Mouse (Mus musculus): ENCODE results near the gene Lst1. TPM values are rescaled to one million over a fixed set of nuclear protein-coding genes. Genes with fewer than 3 reads are reported as not detected.

The Lst1 gene
- polyA plus RNA-seq, 1 experiment from 2014 or later: 7.3 TPM

Small RNAs within 50 kb of the gene (microRNA-seq; reads per million reads assigned to microRNA genes)
- not detected for gene Mir6973a
- not detected for gene Mir6974

Other genes starting within 250 kb of the Lst1 start
- 0.45 and 0.74 TPM in 2 replicates for gene Hspa1b, start 229.2 kb downstream of the Lst1 start, polyA plus RNA-seq (2015; fragmentation: Nextera tagmentation; extraction: Ambion mirVana)
- gene Gm20481, start 218.5 kb downstream of the Lst1 start, polyA plus RNA-seq (2015; fragmentation: Nextera tagmentation; extraction: Ambion mirVana): not detected in 2 replicates
- gene Hspa1a, start 216.3 kb downstream of the Lst1 start, polyA plus RNA-seq (2015; fragmentation: Nextera tagmentation; extraction: Ambion mirVana): 15.3 and 18.1 TPM in 2 replicates
- 1.4 and 1.6 TPM in 2 replicates for gene Hspa1l, start 215.7 kb downstream of the Lst1 start, polyA plus RNA-seq (2015; fragmentation: Nextera tagmentation; extraction: Ambion mirVana)
- gene Lsm2, start 206.6 kb downstream of the Lst1 start, polyA plus RNA-seq (2015; fragmentation: Nextera tagmentation; extraction: Ambion mirVana): 106 and 113 TPM in 2 replicates
- 50.7 and 61.7 TPM in 2 replicates for gene Vars, start 187.5 kb downstream of the Lst1 start, polyA plus RNA-seq (2015; fragmentation: Nextera tagmentation; extraction: Ambion mirVana)
- 0.08 and 0.19 TPM in 2 replicates for gene Vwa7, start 171.9 kb downstream of the Lst1 start, polyA plus RNA-seq (2015; fragmentation: Nextera tagmentation; extraction: Ambion mirVana)
- 1.7 TPM in 2 replicates for gene Sapcd1, start 160.4 kb downstream of the Lst1 start, polyA plus RNA-seq (2015; fragmentation: Nextera tagmentation; extraction: Ambion mirVana)
- 1.8 and 2.5 TPM in 2 replicates for gene Msh5, start 141.7 kb downstream of the Lst1 start, polyA plus RNA-seq (2015; fragmentation: Nextera tagmentation; extraction: Ambion mirVana)
- gene Clic1, start 138.5 kb downstream of the Lst1 start, polyA plus RNA-seq (2015; fragmentation: Nextera tagmentation; extraction: Ambion mirVana): 85.2 and 88.5 TPM in 2 replicates
- gene Ddah2, start 129.4 kb downstream of the Lst1 start, polyA plus RNA-seq (2015; fragmentation: Nextera tagmentation; extraction: Ambion mirVana): 338 and 363 TPM in 2 replicates
- not detected in 2 replicates for gene Ly6g6c, start 123.1 kb downstream of the Lst1 start, polyA plus RNA-seq (2015; fragmentation: Nextera tagmentation; extraction: Ambion mirVana)
- 0.13 and 0.21 TPM in 2 replicates for gene Mpig6b, start 122.3 kb downstream of the Lst1 start, polyA plus RNA-seq (2015; fragmentation: Nextera tagmentation; extraction: Ambion mirVana)
- 0.16 and 0.34 TPM in 2 replicates for gene Ly6g6e, start 111.5 kb downstream of the Lst1 start, polyA plus RNA-seq (2015; fragmentation: Nextera tagmentation; extraction: Ambion mirVana)
- gene Ly6g6d, start 110.4 kb downstream of the Lst1 start, polyA plus RNA-seq (2015; fragmentation: Nextera tagmentation; extraction: Ambion mirVana): 0.68 and 1.0 TPM in 2 replicates
- gene Ly6g6f, start 102.8 kb downstream of the Lst1 start, polyA plus RNA-seq (2015; fragmentation: Nextera tagmentation; extraction: Ambion mirVana): 0.22 TPM in 1 of 2 replicates, not detected in the other
- 113 and 115 TPM in 2 replicates for gene Abhd16a, start 99.2 kb downstream of the Lst1 start, polyA plus RNA-seq (2015; fragmentation: Nextera tagmentation; extraction: Ambion mirVana)
- gene Ly6g5c, start 80.2 kb downstream of the Lst1 start, polyA plus RNA-seq (2015; fragmentation: Nextera tagmentation; extraction: Ambion mirVana): not detected in 2 replicates
- gene Ly6g5b, start 73.0 kb downstream of the Lst1 start, polyA plus RNA-seq (2015; fragmentation: Nextera tagmentation; extraction: Ambion mirVana): 0.93 and 1.5 TPM in 2 replicates
- 20.7 and 23.7 TPM in 2 replicates for gene Gpank1, start 67.0 kb downstream of the Lst1 start, polyA plus RNA-seq (2015; fragmentation: Nextera tagmentation; extraction: Ambion mirVana)
- gene Csnk2b, start 66.4 kb downstream of the Lst1 start, polyA plus RNA-seq (2015; fragmentation: Nextera tagmentation; extraction: Ambion mirVana): 319 and 346 TPM in 2 replicates
- 8.9 TPM in 2 replicates for gene D17H6S53E, start 62.1 kb downstream of the Lst1 start, polyA plus RNA-seq (2015; fragmentation: Nextera tagmentation; extraction: Ambion mirVana)
- not detected in 2 replicates for gene Apom, start 56.4 kb downstream of the Lst1 start, polyA plus RNA-seq (2015; fragmentation: Nextera tagmentation; extraction: Ambion mirVana)
- 50.9 and 65.2 TPM in 2 replicates for gene Bag6, start 53.3 kb downstream of the Lst1 start, polyA plus RNA-seq (2015; fragmentation: Nextera tagmentation; extraction: Ambion mirVana)
- 138 and 153 TPM in 2 replicates for gene Prrc2a, start 23.5 kb downstream of the Lst1 start, polyA plus RNA-seq (2015; fragmentation: Nextera tagmentation; extraction: Ambion mirVana)
- gene Aif1, start 12.4 kb downstream of the Lst1 start, polyA plus RNA-seq (2015; fragmentation: Nextera tagmentation; extraction: Ambion mirVana): 5.6 and 10.1 TPM in 2 replicates
- 1.1 and 1.2 TPM in 2 replicates for gene Ltb, start 6.0 kb upstream of the Lst1 start, polyA plus RNA-seq (2015; fragmentation: Nextera tagmentation; extraction: Ambion mirVana)
- gene Tnf, start 13.6 kb upstream of the Lst1 start, polyA plus RNA-seq (2015; fragmentation: Nextera tagmentation; extraction: Ambion mirVana): not detected in 2 replicates
- gene Lta, start 16.9 kb upstream of the Lst1 start, polyA plus RNA-seq (2015; fragmentation: Nextera tagmentation; extraction: Ambion mirVana): 0.37 and 0.80 TPM in 2 replicates
- 0.34 and 0.45 TPM in 2 replicates for gene Gm16181, start 32.4 kb upstream of the Lst1 start, polyA plus RNA-seq (2015; fragmentation: Nextera tagmentation; extraction: Ambion mirVana)
- 140 and 151 TPM in 2 replicates for gene Atp6v1g2, start 45.2 kb upstream of the Lst1 start, polyA plus RNA-seq (2015; fragmentation: Nextera tagmentation; extraction: Ambion mirVana)
- 9.8 and 10.1 TPM in 2 replicates for gene Nfkbil1, start 47.4 kb upstream of the Lst1 start, polyA plus RNA-seq (2015; fragmentation: Nextera tagmentation; extraction: Ambion mirVana)
- 331 and 355 TPM in 2 replicates for gene Ddx39b, start 53.3 kb upstream of the Lst1 start, polyA plus RNA-seq (2015; fragmentation: Nextera tagmentation; extraction: Ambion mirVana)
- gene H2-D1, start 74.3 kb upstream of the Lst1 start, polyA plus RNA-seq (2015; fragmentation: Nextera tagmentation; extraction: Ambion mirVana): 125 and 134 TPM in 2 replicates
- 0.64 and 0.67 TPM in 2 replicates for gene H2-Q1, start 132.0 kb upstream of the Lst1 start, polyA plus RNA-seq (2015; fragmentation: Nextera tagmentation; extraction: Ambion mirVana)
- gene H2-Q2, start 153.8 kb upstream of the Lst1 start, polyA plus RNA-seq (2015; fragmentation: Nextera tagmentation; extraction: Ambion mirVana): 3.7 and 6.3 TPM in 2 replicates
- gene H2-Q4, start 191.2 kb upstream of the Lst1 start, polyA plus RNA-seq (2015; fragmentation: Nextera tagmentation; extraction: Ambion mirVana): 0.89 TPM in 2 replicates
- gene H2-Q6, start 236.4 kb upstream of the Lst1 start, polyA plus RNA-seq (2015; fragmentation: Nextera tagmentation; extraction: Ambion mirVana): 1.1 and 1.2 TPM in 2 replicates

Measured in hindbrain, embryonic 16.5 days (tissue).